Mouse (Mus musculus) C2C12 (cell line): ENCODE measurements around the gene Capzb. TPM values are rescaled to one million over a fixed set of nuclear protein-coding genes. Genes with fewer than 3 reads are reported as not detected.

Experiments used
- H3K27me3 ChIP-seq: one replicate; pipeline ENCODE4 v1.6.1; 2011; ENCODE audit not compliant: control insufficient read depth, insufficient read depth, insufficient read length
- H3K36me3 ChIP-seq: one replicate; pipeline ENCODE4 v1.6.1; 2011; ENCODE audit not compliant: control insufficient read depth, insufficient read depth
- H3K4me3 ChIP-seq: one replicate; pipeline ENCODE4 v1.5.1; 2011; ENCODE audit warnings: mild to moderate bottlenecking, control low read depth; ENCODE audit not compliant: poor library complexity, insufficient read depth, severe bottlenecking
- H3K79me2 ChIP-seq: one replicate; pipeline ENCODE4 v1.6.1; 2011; ENCODE audit not compliant: control insufficient read depth, insufficient read depth
- H3K79me3 ChIP-seq: one replicate; pipeline ENCODE4 v1.6.1; 2011; ENCODE audit warnings: low read depth, control low read depth
- H3ac ChIP-seq: one replicate; pipeline ENCODE3; 2011; ENCODE audit warnings: low read depth; ENCODE audit not compliant: control insufficient read depth, insufficient read length
- CEBPB ChIP-seq: IDR thresholded peaks from one replicate; pipeline ENCODE4 v1.6.1; 2011; ENCODE audit warnings: low read depth, mild to moderate bottlenecking, control low read depth, moderate library complexity
- CTCF ChIP-seq: IDR thresholded peaks from one replicate; pipeline ENCODE4 v1.5.1; 2011; ENCODE audit not compliant: control insufficient read depth, insufficient read depth, insufficient read length
- FOSL1 ChIP-seq: IDR thresholded peaks from one replicate; pipeline ENCODE4 v1.8.0; 2011; ENCODE audit warnings: mild to moderate bottlenecking, low read length; ENCODE audit not compliant: poor library complexity, insufficient read depth, severe bottlenecking
- MAX ChIP-seq: IDR thresholded peaks from one replicate; pipeline ENCODE4 v1.6.1; 2011; ENCODE audit warnings: mild to moderate bottlenecking, control low read depth
- MYOD1 ChIP-seq: IDR thresholded peaks from one replicate; pipeline ENCODE4 v1.6.1; 2011; ENCODE audit warnings: low read depth; ENCODE audit not compliant: control insufficient read depth, insufficient read length
- MYOG ChIP-seq: IDR thresholded peaks from one replicate; pipeline ENCODE4 v1.6.1; 2011; ENCODE audit not compliant: control insufficient read depth, insufficient read length; ENCODE audit errors: extremely low read depth
- USF1 ChIP-seq: IDR thresholded peaks from one replicate; pipeline ENCODE4 v1.6.1; 2011; ENCODE audit warnings: low read depth, mild to moderate bottlenecking, control low read depth, moderate library complexity
- polyA plus RNA-seq: library from polyadenylated mRNA; unstranded; fragments of >200 nt; fragmentation: generic; extraction: Trizol; gene quantifications from one replicate; pipeline ENCODE4 v1.2.1, GENCODE M21; 2012; ENCODE audit warnings: missing spikeins

The Capzb gene
- polyA plus RNA-seq, 1 experiment = 362 TPM

DNA sequence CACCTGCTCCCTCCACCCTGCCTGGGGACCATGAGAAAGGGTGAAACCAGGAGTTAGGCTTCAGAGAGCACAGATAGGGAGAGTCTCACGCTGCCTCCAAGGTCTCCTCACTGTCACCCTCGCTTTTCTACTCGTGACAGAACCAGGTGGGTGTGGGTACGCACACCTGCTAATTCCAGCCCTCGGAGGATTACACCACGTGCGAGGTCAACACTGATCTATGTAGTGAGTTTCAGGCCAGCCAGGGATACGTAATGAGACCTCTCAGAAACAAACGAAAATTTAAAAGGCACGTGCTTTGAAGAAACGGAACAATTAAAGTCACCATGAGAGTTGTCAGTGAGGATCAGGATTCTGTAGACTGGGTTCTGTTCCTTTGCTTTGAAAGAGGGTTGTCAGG is 125.8 kb downstream of the Capzb start:
- no peak for TF ChIP-seq FOSL1
- no peak for TF ChIP-seq CTCF
- TF ChIP-seq USF1 = no peak
- no peak for TF ChIP-seq MYOG
- TF ChIP-seq MAX = no peak
- TF ChIP-seq MYOD1 = no peak
- TF ChIP-seq CEBPB = no peak
- H3K79me3 ChIP-seq = no peaks in the 10 kb centered on the region

GRCm38 (mm10) chr4:139319740-139320139 is 127.0 kb downstream of the Capzb start:
- Histone ChIP-seq H3ac (no peak overlapping the region), H3K36me3 (no peaks in the 10 kb centered on the region), H3K4me3 (no peak overlapping the region), H3K27me3 (no peaks in the 10 kb centered on the region), H3K79me2 (no peaks in the 10 kb centered on the region), H3K79me3 (no peaks in the 10 kb centered on the region)
- TF ChIP-seq MYOG = no peak
- TF ChIP-seq MYOD1 = no peak
- no peak for TF ChIP-seq FOSL1
- TF ChIP-seq MAX = no peak
- TF ChIP-seq CTCF = no peak
- TF ChIP-seq CEBPB = no peak
- TF ChIP-seq USF1 = no peak

More for the DNA sequence above, 125.8 kb downstream of the Capzb start:
- H3K4me3 ChIP-seq = no peak overlapping the region
- H3ac ChIP-seq = no peak overlapping the region
- H3K27me3 ChIP-seq = no peaks in the 10 kb centered on the region
- no peaks in the 10 kb centered on the region for H3K79me2 ChIP-seq
- no peaks in the 10 kb centered on the region for H3K36me3 ChIP-seq

GRCm38 (mm10) chr4:139330605-139331004 is 137.9 kb downstream of the Capzb start:
- H3K4me3 ChIP-seq = no peak overlapping the region
- peaks cover 5% of the 10 kb centered on the region for H3K27me3 ChIP-seq
- no peaks in the 10 kb centered on the region for H3K79me2 ChIP-seq
- TF ChIP-seq FOSL1 (no peak), MYOD1 (no peak), MYOG (no peak), CEBPB (no peak), USF1 (no peak), CTCF (no peak), MAX (no peak)
- no peaks in the 10 kb centered on the region for H3K36me3 ChIP-seq
- H3K79me3 ChIP-seq = no peaks in the 10 kb centered on the region
- no peak overlapping the region for H3ac ChIP-seq

- Histone ChIP-seq H3K4me3 (no peak overlapping the region), H3K79me2 (no peaks in the 10 kb centered on the region), H3K27me3 (peaks cover 5% of the 10 kb centered on the region), H3K79me3 (no peaks in the 10 kb centered on the region), H3K36me3 (no peaks in the 10 kb centered on the region), H3ac (no peak overlapping the region)
- TF ChIP-seq MAX (no peak), FOSL1 (no peak), CEBPB (no peak)
Observed at GRCm38 (mm10) chr4:139334631-139335295, 142.1 kb downstream of the Capzb start.

DNA sequence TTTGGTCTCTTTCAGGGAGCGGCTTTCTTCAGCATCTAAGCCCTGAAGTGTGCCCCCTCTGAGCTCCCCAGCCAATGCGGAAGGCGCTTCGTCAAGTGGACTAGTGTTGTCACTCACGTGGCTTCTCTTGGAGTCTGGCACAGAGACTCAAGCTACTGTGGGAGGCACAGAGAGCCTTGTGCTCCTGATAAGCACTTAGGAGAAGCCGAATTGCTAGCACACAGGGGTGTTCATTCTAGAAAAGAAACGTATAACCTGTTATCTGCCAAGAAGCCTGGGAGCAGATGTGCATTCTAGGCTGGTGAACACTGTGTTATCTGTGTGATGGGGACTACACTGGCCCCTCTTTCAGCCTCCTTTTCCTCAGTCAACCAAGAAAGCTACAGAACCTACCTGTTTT is 142.8 kb downstream of the Capzb start:
- no peak overlapping the region for H3ac ChIP-seq
- TF ChIP-seq USF1 = no peak
- TF ChIP-seq MYOD1 = no peak
- no peak for TF ChIP-seq MYOG
- TF ChIP-seq FOSL1 = no peak
- no peak for TF ChIP-seq MAX
- TF ChIP-seq CEBPB = no peak
- no peak for TF ChIP-seq CTCF

GRCm38 (mm10) chr4:139336822-139337483 is 144.3 kb downstream of the Capzb start:
- H3K79me2 ChIP-seq = no peaks in the 10 kb centered on the region
- TF ChIP-seq CEBPB (no peak), MYOD1 (no peak), USF1 (no peak), MYOG (no peak), MAX (no peak), CTCF (no peak), FOSL1 (no peak)
- H3ac ChIP-seq = no peak overlapping the region
- no peaks in the 10 kb centered on the region for H3K79me3 ChIP-seq
- H3K27me3 ChIP-seq = peaks cover 5% of the 10 kb centered on the region
- no peaks in the 10 kb centered on the region for H3K36me3 ChIP-seq
- H3K4me3 ChIP-seq = no peak overlapping the region

More for the DNA sequence above, 142.8 kb downstream of the Capzb start:
- Histone ChIP-seq H3K36me3 (no peaks in the 10 kb centered on the region), H3K79me3 (no peaks in the 10 kb centered on the region), H3K4me3 (no peak overlapping the region), H3K79me2 (no peaks in the 10 kb centered on the region), H3K27me3 (peaks cover 5% of the 10 kb centered on the region)
